Mouse (Mus musculus) bone marrow, adult 2 months (tissue): ENCODE data around the gene Mknk2. TPM values are rescaled to one million over a fixed set of nuclear protein-coding genes. Genes with fewer than 3 reads are reported as not detected.

Source experiments
- H3K27ac ChIP-seq: fragments of 200-500 bp; 2 replicates; pipeline ENCODE4 v1.5.1; 2012; ENCODE audit warnings: low read depth, mild to moderate bottlenecking, control low read depth, inconsistent platforms, low read length; ENCODE audit not compliant: control insufficient read depth, poor library complexity, insufficient read depth
- H3K4me1 ChIP-seq: fragments of 200-500 bp; 2 replicates; pipeline ENCODE4 v1.6.1; 2011; ENCODE audit warnings: low read length; ENCODE audit not compliant: control insufficient read depth, insufficient read depth
- H3K4me3 ChIP-seq: fragments of 200-500 bp; replicated peaks from 2 replicates; pipeline ENCODE3; 2011; ENCODE audit warnings: mild to moderate bottlenecking, low read depth, low read length, control low read depth; ENCODE audit not compliant: control insufficient read depth
- CTCF ChIP-seq: fragments of 200-500 bp; IDR thresholded peaks from 2 replicates; pipeline ENCODE4 v1.5.1; 2011; ENCODE audit warnings: low read length, control low read depth; ENCODE audit not compliant: control insufficient read depth, insufficient read depth
- POLR2A ChIP-seq: fragments of 200-500 bp; IDR thresholded peaks from 2 replicates; pipeline ENCODE4 v1.6.1; 2011; ENCODE audit warnings: low read depth, mild to moderate bottlenecking, control low read depth, low read length, borderline replicate concordance; ENCODE audit not compliant: control insufficient read depth
- WGBS: fragments of 180-500 bp; shearing (Covaris S2); methylation state at CpG from one replicate; pipeline ENCODE4 v1.1.7; 2018; 5-methylcytosine and 5-hydroxymethylcytosine counted together
- polyA plus RNA-seq: library from polyadenylated mRNA; stranded (reverse); fragments of >200 nt; gene quantifications from 2 replicates; pipeline ENCODE4 v1.2.4, GENCODE M21; 2011; ENCODE audit warnings: low replicate concordance; ENCODE audit not compliant: missing spikeins, insufficient read depth, insufficient read length

Gene Mknk2
- polyA plus RNA-seq, 1 experiment = 89.6 TPM

DNA sequence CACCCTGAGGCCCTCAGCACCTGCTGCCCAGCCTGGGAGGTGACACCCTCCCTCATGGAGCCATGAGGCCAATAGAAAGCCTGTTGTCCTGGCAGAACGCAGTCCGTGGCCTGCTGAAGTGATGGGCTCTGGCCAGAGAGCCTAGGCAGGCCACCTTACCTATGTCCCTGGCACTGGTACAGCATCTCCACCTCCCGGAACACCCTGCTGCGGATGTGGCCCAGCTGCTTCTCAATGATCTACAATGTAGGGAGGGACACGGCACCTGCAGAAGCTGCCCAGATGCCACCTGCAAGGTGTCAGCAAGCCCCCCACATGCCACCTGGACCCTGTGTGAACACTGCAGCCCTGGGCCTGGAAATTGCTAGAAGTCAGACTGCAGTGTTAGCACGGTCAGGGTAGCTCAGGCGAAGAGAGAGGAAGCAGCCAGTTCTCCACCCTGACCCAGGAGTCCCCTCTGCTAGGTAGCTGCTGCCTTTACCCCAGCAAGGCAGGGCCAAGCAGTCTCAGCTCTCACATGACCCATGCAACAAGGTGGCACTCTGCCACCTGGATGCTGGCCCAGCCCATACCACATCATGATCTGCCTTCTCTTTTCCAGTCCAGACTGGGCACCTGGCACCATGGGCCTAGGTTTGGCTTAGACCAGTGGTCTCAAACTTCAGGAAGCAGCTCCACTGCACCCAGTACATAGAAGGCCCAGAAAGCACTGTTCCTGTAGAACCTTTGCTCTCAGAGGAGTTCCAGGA, 8.0 kb downstream of the Mknk2 start:
- WGBS = 91% methylated on average over 7 of the region's 7 CpGs
- H3K27ac ChIP-seq = no peak overlapping the region
- TF ChIP-seq POLR2A = no peak
- TF ChIP-seq CTCF = no peak
- H3K4me3 ChIP-seq = no peak overlapping the region
- H3K4me1 ChIP-seq = peaks cover 3% of the 10 kb centered on the region; the same call in 1 of the 2 replicates

DNA sequence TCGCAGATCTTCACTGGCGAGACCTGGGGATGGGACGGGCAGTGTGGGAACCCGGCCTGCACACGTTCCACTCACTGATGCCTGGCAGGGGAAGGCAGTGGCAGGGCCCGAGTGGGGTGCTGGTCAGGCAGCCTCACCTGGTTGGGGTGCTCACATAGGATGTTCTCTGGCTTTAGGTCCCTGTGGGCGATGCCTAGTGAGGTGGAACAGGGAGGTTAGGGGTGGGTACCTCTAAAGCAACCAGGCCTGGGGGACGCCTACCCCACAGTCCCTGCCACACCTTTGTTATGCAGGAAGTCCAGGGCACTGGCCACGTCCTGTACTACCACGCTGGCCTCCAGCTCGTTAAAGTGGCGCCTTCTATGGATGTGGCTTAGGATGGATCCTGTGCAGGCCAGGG, 8.9 kb downstream of the Mknk2 start:
- Histone ChIP-seq H3K4me1 (peaks cover 4% of the 10 kb centered on the region; the same call in 1 of the 2 replicates), H3K27ac (no peak overlapping the region; the same call in 1 of the 2 replicates), H3K4me3 (no peak overlapping the region)
- 82% methylated on average over 12 of the region's 12 CpGs for WGBS
- TF ChIP-seq POLR2A (no peak), CTCF (no peak)

DNA sequence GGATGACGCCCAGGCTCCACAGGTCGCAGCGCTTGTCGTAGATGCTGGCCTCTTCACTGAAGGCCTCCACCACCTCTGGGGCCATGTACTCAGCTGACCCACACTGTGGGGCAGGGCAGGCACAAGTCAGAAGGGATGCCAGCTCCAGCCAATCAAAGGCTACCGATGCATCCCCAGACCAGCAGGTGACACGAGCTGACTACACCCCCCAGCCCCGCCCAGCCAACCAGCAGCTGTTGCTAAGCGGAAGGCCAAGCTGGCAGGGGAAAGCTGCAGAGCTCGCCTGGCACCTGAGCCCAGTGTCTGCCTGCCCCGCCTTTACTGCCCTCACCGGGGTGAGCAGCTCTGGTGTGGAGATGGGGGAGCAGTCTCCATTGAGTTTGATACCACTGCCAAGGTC, 9.3 kb downstream of the Mknk2 start:
- Histone ChIP-seq H3K27ac (peak overlapping the region; percentile 5; the same call in 1 of the 2 replicates), H3K4me3 (no peak overlapping the region), H3K4me1 (peaks cover 4% of the 10 kb centered on the region; the same call in 1 of the 2 replicates)
- TF ChIP-seq CTCF (no peak), POLR2A (no peak)
- 82% methylated on average over 11 of the region's 11 CpGs for WGBS

DNA sequence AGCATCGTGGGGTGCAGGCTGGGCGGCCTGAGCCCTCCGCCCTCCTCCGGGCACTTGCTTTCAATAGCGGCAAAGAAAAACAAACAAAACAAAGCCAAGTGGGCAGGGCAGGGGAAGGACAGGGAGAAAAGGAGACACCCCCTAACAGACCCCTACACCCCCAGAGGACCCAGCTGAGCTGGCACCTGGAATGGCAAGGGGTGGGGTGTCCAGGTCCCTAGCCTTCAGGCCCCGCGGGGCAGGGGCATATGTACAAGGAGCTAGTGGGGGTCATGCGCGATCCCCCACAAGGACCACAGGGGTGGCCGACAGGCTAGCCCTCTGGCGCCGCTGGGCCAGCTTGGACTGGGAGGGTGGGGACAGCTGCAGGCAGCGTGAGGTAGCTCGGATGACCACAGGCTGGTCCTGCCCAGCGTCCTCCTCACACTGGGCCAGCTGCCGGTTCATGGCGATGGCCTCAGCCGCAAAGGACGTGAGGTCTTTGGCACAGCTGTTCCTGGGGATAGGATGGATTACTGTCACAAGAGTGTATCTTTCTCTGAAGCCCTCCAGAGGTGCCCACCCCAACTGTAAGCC, 11.0 kb downstream of the Mknk2 start:
- H3K4me3 ChIP-seq = no peak overlapping the region
- 92% methylated on average over 19 of the region's 19 CpGs for WGBS
- peaks cover 6% of the 10 kb centered on the region for H3K4me1 ChIP-seq
- H3K27ac ChIP-seq = no peak overlapping the region
- TF ChIP-seq CTCF (no peak), POLR2A (no peak)

GRCm38 (mm10) chr10:80665981-80666733, 11.8 kb downstream of the Mknk2 start:
- 27% methylated on average over 10 of the region's 10 CpGs for WGBS
- Histone ChIP-seq H3K27ac (peak overlapping the region; percentile 60; the same call in 1 of the 2 replicates), H3K4me1 (peaks cover 6% of the 10 kb centered on the region), H3K4me3 (no peak overlapping the region)
- TF ChIP-seq POLR2A (no peak), CTCF (no peak)

DNA sequence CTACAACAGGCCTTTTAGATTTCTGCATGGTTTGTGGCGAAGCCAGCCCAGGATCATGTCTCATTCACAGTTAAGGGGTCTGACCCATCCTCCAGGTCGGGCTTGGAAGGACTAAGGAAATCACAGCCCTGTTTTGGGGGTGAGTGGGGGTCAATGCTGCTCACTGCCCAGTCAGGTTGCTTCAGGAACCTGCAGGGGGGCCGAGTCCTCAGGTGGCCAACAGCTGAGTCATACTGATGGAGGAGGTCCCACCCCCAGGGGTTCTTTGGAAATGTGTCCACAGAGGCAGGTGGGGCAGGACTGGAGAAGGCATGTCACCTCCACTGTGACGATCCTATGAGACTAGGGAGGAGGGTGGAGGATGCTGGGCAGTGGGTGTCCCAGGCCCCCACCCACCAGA, 12.5 kb downstream of the Mknk2 start:
- H3K4me3 ChIP-seq = no peak overlapping the region
- WGBS = 36% methylated on average over 4 of the region's 4 CpGs
- H3K4me1 ChIP-seq = peaks cover 6% of the 10 kb centered on the region

DNA sequence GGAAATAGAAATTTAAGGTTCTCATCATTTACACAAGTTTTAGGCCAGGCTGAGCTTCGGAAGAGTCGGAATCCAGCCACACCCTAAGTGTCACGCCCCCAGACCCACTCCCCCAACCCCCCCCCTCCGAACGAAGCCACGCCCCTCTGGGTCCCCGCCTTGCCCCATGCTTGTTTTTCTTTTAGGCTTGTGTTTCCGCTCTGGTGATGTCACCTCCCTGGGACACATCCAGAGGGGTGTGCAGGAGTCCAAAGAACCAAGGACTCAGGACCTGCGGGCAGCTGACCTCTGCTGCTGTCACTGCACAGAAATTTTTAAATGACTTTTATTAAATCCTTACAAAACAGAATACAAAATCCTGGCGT, 12.9 kb downstream of the Mknk2 start:
- H3K27ac ChIP-seq = peak overlapping the region; percentile 83
- no peak for TF ChIP-seq POLR2A
- TF ChIP-seq CTCF = no peak
- H3K4me1 ChIP-seq = peaks cover 6% of the 10 kb centered on the region
- H3K4me3 ChIP-seq = no peak overlapping the region
- WGBS = 15% methylated on average over 10 of the region's 10 CpGs

More for the DNA sequence above, 12.5 kb downstream of the Mknk2 start:
- no peak overlapping the region for H3K27ac ChIP-seq
- TF ChIP-seq POLR2A (no peak), CTCF (no peak)

- peak overlapping the region; percentile 83 for H3K27ac ChIP-seq
- WGBS = 5% methylated on average over 16 of the region's 16 CpGs
- peaks cover 6% of the 10 kb centered on the region for H3K4me1 ChIP-seq
- TF ChIP-seq POLR2A = no peak
- no peak for TF ChIP-seq CTCF
- H3K4me3 ChIP-seq = no peak overlapping the region
Measured at GRCm38 (mm10) chr10:80664197-80665015, 13.5 kb downstream of the Mknk2 start.
